Mouse (Mus musculus): ENCODE results near the gene Guca2a.
A peak's percentile ranks its signal among the peaks of the same experiment; 100 is the strongest.
"Not testable (repeated sequence)": the region's sequence is repeated elsewhere in the genome, so short reads cannot be mapped to it uniquely, and the experiment has no call there.

Guca2a gene

DNA sequence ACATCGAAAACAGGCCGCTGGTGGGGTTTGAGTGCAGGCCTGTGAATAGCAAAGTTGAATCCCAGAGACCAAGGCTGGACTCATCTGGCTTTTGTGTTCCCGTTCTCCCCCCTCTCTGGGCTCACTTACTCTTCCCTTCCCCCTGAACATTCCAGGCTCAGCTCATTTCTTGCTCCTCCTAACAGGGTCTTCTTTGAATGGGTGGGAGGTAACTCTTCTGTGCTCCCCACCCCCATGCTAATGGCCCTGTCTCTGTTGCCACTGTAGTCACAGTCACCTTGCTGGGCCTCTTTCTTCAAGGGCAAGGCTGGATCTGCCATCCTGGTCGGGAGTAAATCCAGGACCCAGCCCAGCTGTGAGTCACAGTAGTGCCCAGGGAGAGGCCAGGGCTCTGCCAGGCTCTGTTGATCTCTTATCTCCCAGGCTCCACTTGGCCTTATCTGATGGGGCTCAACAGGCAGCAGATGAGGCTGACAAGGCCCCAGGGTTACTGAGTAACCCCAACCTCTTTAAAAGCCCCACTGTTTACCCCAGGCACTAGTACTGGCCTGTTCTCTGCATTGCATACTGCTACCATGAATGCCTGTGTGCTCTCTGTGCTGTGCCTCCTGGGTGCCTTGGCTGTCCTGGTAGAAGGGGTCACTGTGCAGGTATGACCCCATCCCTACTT, at the start of gene Guca2a:
Guca2a (plus strand) TSS at position 529 of the 670 bp plus-strand sequence.
- DNase-seq (ENCODE audit: low spot score): no peak

DNA sequence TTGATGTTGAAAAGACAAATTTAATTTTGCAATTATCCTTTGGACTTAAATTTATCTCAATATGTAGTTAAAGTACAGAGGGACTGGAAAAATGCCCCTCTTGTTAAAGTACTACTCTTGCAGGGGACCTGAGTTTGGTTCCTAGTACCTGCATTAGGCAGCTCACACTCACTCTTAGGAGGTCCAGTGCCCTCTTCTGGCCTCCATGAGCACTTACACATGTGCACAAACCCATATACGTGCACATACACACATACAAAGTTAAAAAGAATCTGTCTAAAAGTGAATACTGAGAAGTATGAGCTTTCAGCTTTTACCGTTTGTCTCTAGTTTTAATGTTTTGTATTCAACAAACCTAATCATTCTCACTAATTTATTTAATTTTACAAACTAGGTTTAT, 49.5 kb upstream of the Guca2a start:
- DNase-seq (ENCODE audit: low spot score): no peak

DNA sequence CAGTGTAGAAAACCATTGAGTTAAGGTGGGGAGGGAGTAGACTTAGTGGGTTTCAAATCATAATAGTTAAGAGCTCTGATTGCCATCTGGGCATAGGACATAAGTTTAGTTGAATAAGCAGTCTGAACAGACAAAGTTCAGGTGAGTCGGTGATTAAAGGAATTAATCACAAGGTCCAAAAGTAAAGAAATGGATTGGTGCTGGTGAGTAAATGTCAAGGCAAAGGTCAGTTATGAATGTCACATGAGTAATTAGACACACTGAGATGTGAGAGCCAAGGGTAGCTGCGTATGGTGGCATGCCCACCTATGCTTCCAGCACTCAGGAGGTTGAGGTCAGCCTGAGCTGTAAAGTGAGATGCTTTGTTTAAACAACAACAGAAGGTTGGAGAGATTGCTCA, 48.1 kb upstream of the Guca2a start:
- DNase-seq (ENCODE audit: low spot score): no peak

DNA sequence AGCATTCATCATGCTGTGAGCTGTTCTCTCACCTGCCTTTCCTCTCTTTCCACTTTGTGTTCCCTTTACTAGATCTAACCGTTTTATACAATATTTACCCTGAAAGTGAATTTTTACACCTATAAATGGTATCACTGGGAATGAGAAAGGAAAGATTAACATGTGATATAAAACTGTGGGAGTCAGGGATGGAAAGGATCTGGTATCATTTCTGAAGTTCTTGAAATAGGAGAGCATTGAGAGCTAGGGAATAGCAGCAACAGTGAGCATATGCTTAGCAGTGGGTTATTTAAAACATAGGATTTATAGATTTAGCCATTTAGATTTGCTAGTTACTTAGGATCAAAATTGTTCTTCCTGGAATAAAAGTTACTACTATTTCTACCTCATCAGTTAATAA, 47.5 kb upstream of the Guca2a start:
- no peak for DNase-seq (ENCODE audit: low spot score)

DNA sequence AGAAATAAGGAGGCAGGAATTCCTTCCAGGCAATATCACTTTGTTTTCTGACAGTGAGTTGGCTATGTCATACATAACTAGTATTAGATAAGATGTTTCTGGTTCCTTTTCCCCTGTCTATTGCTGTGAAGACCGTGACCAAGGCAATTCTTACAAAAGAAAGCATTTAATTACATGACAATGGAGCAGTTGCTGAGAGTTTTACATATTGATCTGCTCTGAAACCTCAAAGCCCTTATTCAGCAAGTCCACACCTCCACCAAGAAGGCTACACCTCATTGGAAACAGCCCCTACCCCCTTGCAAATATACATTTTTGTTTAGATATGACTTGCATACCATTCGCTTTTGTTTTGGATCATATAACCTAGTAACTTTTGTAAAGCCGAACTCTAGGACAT, 45.0 kb upstream of the Guca2a start:
- no peak for DNase-seq (ENCODE audit: low spot score)

DNA sequence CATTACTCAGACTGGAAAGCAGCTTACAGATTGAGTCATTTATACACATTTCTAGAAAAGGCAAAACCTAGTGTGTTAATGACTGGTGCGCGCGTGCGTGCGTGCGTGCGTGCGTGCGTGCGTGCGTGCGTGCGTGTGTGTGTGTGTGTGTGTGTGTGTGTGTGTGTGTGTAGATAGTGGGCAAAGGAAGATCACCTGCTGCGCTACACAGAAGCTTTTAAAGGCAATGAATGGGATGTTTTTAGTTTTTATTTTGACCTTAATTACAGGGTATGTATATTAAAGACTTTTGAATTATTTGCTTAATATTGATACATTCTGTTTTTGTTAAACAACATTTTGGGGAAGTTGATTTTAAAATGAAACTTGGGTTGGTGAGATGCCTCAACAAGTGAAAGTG, 43.2 kb upstream of the Guca2a start:
- DNase-seq (ENCODE audit: low spot score): no peak

DNA sequence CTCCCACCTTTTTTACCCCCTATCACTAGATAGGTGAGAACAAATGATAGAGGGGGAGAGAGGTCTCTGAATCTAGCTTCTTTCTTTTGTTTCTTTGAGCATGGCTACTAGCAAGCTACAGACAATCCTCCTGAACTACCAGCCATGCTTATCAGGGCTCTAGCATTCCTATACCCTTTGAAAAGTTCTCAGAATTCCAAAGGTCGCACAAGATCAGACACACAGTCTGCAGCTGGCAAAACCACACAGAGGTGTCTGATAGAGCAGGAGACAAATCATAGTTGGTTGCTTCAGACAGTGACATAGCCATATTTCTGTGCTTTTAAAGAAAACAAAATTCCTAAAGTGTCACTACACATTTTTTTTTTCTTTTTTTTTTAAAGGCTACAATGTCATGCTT, 37.9 kb upstream of the Guca2a start:
- no peak for DNase-seq (ENCODE audit: low spot score)

DNA sequence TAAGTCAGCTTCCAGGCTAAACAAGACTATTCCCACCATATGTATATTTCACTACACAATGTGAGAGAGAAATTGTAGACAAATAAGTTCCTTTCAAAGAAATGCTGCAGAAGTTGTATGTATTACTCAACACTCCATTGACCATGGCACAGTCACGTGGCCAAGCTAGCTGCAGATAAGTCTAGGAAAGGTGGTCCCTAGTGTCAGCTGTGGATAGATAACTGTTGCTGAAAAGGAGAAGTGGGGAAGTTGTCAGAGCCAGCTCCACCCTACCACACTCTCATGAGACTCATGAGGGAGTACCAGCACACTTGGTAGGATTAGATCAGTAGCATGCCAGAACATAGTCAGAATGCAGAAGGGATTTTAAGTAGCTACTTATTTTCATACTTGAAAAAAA, 28.0 kb upstream of the Guca2a start:
- no peak for DNase-seq (ENCODE audit: low spot score)

DNA sequence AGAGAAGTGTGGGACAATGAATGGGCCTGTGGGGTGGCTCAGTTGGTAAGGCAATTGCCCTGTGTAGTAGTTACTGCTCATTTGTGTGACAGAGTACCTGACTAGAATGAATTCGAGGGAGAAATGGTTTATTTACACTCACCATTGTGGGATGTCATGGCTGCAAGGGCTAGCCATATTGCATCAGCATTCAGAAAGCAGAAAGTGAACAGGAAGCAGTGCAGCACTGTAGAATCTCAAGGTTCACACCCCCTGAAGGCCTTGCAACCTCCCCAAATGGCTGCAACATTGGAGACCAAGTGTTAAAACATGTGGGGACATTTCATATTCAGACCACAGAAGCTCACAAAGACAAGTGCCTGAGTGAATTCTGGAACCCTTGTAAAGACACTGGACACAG, 23.4 kb upstream of the Guca2a start:
- DNase-seq (ENCODE audit: low spot score): no peak

DNA sequence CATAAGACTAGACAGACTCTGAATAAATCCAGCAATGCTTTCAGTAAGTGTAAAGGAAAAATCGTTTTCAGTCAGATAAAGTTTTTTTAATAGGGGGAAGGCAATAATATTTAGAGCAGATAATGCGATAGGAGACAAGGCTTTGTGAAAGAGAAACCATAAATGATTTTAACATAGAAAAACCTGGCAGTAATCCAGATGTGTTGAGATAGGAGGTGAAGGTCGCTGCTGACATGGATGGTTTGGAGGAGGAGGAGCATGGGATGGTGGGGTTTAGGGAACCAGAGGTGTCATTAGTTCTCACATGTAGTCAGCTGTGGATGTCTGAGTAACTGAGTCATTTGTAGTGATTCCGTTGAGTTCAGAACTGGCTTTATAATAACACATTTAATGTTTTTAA, 22.8 kb upstream of the Guca2a start:
- no peak for DNase-seq (ENCODE audit: low spot score)

DNA sequence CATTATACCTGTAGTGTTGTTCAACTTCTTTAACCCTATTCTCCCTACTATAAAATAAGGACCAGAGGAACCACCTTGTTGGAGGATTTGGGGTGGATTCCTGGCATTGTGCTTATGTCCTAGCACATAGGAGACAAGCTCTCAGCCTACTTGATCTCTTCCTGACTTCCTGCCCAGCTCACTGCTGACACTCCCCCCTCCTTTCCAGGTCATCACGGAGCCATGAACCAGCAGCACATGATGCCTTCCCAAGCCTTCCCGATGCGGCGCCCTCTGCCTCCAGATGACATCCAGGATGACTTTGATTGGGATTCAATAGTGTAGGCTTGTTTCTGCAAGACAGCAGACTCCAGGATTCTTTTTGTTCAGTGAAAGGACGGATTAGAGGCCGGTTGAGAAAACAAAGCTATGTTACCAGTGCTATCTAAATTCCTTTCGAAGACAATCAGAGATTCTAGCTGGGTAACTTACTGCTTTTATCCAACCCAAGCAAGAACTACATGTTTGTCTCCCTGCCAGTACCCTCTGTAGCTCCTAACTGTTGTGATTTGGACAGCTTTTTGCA, 11.3 kb upstream of the Guca2a start:
- DNase-seq (ENCODE audit: low spot score): no peak

DNA sequence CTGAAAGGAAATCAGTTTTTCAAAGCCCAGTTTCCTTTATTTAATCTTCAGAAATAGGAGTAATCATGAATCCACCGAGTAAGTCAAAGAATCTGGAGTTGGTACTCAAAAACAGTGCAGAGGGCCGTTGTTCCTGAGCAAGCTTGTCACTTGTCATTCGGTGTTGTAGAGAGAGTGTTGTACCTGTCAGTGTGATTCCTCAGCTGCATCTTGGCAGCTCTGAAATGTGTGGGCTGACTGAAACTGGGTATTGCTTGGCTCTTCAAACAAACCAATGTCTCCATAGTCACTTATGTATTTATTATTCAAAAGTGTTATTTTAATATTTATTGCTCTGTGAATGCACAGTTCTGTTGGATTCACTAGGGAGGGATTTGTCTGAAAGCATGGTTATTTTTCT, 10.6 kb upstream of the Guca2a start:
- DNase-seq (ENCODE audit: low spot score): no peak

DNA sequence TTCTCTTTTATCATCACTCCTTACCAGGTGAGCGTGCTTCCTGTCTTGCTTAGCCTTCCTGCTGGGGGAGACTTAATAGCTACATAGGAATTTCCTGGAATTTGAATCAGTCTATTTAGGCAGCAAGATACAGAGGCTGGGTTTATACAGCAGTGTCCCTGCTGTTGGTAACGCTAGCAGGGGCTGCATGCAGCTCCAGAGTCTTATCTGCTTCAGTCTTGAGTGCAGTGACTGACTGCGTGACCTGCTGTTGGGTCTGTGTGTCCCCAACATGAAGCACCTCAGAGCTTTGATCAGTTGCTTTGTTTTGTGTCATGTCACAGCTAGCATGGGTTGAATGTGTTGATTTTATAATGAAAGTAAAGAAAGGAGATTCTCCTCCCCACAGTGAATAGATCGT, 10.2 kb upstream of the Guca2a start:
- no peak for DNase-seq (ENCODE audit: low spot score)

DNA sequence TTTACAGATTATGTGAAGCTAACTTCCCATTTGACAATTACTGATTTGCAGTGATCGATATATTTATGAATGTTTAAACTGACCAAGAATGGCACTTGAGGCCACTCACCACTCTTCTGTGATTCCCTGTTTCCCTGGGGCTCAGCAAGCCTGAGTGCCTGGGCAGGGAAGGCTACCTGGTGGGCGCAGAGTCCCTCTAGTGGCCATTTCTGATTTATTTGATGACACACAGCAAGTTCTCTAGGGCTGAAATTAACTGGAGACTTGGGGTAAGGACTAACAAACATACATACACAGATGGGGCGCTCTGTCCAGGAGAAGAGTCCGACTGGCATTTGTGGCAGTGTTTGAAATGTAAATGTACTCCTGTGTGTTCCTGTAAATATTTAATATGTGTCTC, 9.1 kb upstream of the Guca2a start:
- not testable (repeated sequence) for DNase-seq (ENCODE audit: low spot score)

DNA sequence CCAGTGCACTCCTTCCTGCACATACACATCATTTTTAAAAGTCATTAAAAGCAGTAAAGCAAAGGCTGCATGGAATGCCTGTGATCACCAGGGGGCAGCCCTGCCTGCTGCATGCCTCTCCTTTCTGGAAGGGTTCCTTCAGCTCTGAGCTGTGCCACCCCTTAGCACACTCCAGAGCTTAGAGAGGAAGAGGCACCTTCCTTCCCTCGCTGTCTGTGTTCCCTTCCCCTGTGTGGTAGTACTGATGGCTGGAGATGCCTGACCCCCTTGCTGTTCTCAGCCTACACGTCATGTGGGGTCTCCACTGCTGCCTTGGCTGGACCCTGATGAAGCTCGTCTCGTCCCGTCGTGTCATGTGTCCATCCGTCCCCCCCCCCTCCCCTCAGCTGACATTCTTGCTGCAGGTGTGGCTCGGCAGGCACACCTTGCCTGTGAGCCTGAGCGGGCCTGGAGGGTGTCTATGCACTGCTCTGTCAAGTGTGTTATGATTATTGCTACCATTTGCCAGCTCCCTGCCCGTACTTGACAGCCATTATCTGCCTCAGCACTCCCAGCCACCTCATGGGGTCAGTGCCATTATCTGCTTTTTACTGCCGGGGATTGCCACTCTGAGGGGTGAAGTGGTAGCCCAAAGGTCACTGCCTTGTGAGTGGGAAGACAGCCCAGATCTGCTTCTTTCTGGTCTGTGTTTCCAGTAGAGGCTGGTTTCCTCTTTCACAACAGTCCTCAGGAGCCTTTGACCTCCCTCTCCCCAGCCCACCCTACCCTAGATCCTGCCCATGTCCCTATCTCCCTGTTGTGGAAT, 6.2 kb upstream of the Guca2a start:
- peak; percentile 37 for DNase-seq (ENCODE audit: low spot score)

DNA sequence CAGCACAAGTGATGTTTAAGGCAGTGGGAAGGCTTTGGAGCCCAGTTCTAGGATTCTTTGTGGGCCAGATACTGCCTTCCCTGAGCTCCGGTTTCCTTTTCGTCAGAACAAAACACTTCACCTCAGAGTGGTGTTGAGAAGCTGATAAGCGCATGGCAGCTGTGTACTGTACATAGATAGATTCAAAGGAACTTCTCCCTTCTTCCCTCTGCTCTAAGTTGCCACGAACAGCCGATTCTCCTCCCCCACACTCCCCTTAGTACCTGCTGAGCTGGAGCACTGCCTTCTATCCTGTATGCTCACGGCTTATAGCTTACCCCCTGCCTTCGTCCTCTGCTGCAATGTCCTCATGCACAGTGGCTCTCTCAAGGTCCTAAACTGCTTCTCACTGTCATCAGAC, 4.8 kb upstream of the Guca2a start:
- DNase-seq (ENCODE audit: low spot score): no peak

DNA sequence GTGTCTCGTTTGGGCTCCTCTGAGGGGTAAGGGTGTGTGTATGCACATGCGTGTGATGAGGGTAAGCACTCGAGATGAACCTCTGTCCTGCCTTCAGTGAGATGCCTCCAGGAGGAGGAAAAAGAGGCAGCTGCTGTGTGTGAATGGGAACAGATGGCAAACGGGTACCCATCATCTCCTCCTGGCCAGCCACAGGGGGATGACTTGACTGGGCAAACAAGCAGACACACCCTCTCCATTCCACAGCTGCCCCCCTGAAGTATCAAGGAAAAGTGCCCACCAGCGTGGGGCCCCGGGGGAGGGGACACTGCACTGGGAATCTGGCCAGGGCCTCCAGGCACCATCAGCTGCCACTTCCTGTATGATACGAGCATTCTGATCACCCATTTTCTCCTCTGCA, 4.2 kb upstream of the Guca2a start:
- DNase-seq (ENCODE audit: low spot score): no peak

DNA sequence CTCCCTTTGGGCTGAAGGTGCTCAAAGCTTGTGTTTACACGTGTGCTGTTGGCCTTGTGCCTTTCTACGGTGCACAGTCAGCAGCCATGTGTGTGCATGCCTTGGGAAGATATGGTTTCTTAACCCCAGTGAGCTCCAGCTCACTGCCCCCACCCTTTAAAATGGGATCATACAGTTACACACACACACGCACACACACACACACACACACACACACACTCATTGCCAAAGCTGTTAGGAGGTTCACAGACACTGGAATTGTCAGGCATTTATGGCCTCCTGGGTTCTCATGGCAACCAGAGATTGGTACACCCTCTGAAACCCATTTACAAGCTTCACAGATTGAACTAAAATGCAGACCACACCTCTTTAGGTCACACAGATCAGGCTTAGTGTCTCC, 3.6 kb upstream of the Guca2a start:
- DNase-seq (ENCODE audit: low spot score): no peak

DNA sequence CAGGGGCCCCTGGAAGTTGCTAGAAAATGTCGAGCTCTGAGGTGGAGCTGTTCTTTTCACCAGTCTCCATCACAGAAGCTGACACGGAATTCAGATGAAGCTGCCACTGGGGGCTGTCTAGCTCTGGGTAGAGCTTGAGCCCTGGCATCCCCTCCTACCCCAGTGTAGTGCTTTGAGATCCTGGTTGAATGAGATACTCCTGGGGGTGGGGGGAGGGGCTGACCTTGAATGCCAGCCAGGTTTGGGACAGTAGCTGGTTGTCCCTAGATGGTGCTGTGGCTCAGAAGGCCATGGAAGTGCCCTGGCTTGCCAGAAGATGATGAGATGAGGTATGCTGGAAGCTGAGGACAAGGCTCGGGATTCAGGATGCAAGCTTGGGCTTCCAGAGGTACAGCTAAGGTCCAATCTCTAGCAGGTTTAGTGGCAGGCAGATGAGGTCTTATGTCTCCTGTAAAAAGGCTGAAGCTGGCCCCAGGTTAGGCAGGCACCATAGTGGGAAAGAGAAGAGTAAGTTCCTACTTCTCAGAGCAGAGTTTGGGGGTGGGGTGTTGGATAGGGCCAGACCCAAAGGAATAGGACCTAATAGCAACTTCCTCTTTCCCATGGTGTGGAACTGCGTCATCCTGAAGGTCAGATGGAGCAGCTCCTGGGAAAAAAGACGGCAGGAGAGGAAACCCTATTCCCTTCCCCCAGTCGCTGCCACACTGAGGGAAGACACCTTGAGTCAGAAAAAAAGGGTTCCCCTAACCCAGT, 2.4 kb upstream of the Guca2a start:
- no peak for DNase-seq (ENCODE audit: low spot score)

DNA sequence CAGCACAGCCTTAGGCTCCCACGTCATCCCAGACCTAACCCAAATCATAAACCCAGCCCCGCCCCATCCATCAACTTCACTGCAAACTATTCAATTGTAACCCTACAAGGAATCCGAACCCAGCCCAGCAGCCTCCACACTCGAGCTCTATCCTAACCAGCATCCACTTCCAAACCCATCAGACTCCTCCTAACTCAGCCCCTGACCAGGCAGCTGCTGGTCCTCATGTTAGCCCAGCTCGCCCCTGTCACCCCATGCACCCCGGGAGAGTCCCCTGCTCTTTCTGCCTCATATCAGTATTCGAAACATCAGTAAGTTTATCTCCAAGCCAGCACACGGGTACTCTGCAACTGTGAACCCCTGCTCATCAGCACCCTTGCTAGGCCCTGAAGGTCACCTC, 1.8 kb upstream of the Guca2a start:
- DNase-seq (ENCODE audit: low spot score): no peak

DNA sequence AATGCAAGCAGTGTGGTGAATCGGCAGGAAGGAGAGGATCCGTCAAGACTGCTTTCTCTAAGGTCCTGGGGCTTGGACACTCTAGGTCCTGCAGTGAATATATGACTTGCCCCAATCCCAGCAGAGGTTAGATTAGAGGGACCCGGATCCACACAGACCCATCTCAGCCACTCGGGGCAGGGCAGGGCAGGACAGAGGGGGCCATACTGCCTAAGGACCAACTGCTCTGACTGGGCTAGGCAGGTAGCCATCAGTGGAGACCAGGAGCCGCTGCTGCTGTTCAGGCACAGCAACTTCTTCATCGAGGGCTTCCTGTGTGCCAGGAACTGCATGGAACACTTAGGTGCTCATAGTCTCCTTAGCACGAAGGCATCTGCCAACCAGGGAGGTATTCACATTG, 773 bp upstream of the Guca2a start:
- no peak for DNase-seq (ENCODE audit: low spot score)

DNA sequence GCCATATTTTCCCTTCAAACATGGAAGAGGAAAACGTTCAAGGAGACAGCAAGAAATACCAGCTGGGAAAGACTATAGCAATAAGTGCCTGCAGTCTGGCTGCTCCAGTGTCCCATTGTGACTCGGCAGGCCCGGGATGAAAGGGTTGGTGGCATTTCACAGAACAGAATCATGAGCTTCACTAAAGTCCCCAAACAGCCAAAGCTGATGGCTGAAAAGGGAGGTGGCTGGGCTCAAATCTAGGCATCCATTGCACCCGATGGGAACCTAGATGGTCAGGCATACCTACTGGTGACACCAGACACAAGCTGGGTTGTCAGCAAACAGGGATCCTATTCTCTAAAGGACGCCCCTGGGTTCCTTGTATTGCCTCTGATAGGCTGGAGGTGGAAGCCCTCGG, 442 bp downstream of the Guca2a start:
- DNase-seq (ENCODE audit: low spot score): no peak

DNA sequence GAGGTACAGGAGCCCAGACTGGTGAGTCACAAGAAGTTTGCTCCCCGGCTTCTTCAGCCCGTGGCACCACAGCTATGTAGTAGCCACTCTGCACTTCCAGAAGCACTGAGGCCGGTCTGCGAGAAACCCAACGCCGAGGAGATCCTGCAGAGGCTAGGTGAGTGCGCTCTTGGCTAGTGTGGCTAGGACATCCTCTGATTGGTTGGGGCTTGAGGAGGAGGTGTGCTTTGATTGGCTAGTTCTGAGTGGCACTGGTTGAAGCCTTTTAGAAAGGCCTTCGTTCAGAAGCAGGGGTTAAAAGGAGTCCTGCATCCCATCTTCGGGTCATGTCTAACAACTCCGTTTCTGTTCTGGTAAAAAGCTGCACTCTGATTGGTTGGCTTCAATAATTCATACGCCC, 1.2 kb downstream of the Guca2a start:
- no peak for DNase-seq (ENCODE audit: low spot score)

Measured in left cerebral cortex, adult 11 months (tissue).